Mouse (Mus musculus): ENCODE data around the gene Cdh22.

GRCm38 (mm10) chr2:165257151-165257834 lies 22.6 kb upstream of the Cdh22 start:
- TF ChIP-seq POLR2A (IDR thresholded peaks at IDR 0.05; ENCODE audit: low read depth, low read length) = no peak
- no peak for TF ChIP-seq CTCF (IDR thresholded peaks at IDR 0.05; ENCODE audit: borderline replicate concordance, insufficient read depth, low read length)
